Mouse (Mus musculus): ENCODE measurements around the gene Cbx7. TPM values are rescaled to one million over a fixed set of nuclear protein-coding genes. Genes with fewer than 3 reads are reported as not detected.

Gene Cbx7
- total and polyA plus RNA-seq, 2 experiments: 4.0 to 10.1 TPM

- TF ChIP-seq CTCF (IDR thresholded peaks at IDR 0.05; ENCODE audit: low read depth, low read length) (no peak), POLR2A (IDR thresholded peaks at IDR 0.05; ENCODE audit: extremely low read depth, insufficient read depth, low read length) (no peak)
- H3K27me3 ChIP-seq (ENCODE audit: control insufficient read depth, insufficient read depth, low read length): no peaks in the 10 kb centered on the region
- H3K27ac ChIP-seq (replicated peaks; ENCODE audit: insufficient read depth, low read depth, low read length): no peak overlapping the region
- H3K4me1 ChIP-seq (ENCODE audit: control insufficient read depth, insufficient read depth, low read length): no peaks in the 10 kb centered on the region
- no peaks in the 10 kb centered on the region for H3K79me2 ChIP-seq (ENCODE audit: control insufficient read depth, insufficient read depth, low read length)
- H3K9ac ChIP-seq (ENCODE audit: low read depth, low read length): no peak overlapping the region
- H3K36me3 ChIP-seq (ENCODE audit: control insufficient read depth, insufficient read depth, low read length): no peaks in the 10 kb centered on the region
- DNase-seq (ENCODE audit: extremely low read depth, low read depth, low spot score): no peak
- no peak overlapping the region for H3K4me3 ChIP-seq (ENCODE audit: insufficient read depth, low read depth, low read length)
- 92% methylated on average over 18 of the region's 18 CpGs for WGBS
These were observed 8.3 kb downstream of the Cbx7 start for GRCm38 (mm10) chr15:79962661-79963060.

- H3K36me3 ChIP-seq (ENCODE audit: control insufficient read depth, insufficient read depth, low read length): no peaks in the 10 kb centered on the region
- H3K27ac ChIP-seq (replicated peaks; ENCODE audit: insufficient read depth, low read depth, low read length): no peak overlapping the region
- no peaks in the 10 kb centered on the region for H3K79me2 ChIP-seq (ENCODE audit: control insufficient read depth, insufficient read depth, low read length)
- H3K27me3 ChIP-seq (ENCODE audit: control insufficient read depth, insufficient read depth, low read length): no peaks in the 10 kb centered on the region
- H3K4me1 ChIP-seq (ENCODE audit: control insufficient read depth, insufficient read depth, low read length): no peaks in the 10 kb centered on the region
- H3K4me3 ChIP-seq (ENCODE audit: insufficient read depth, low read depth, low read length): no peak overlapping the region
- H3K9ac ChIP-seq (ENCODE audit: low read depth, low read length): no peak overlapping the region
- DNase-seq (ENCODE audit: extremely low read depth, low read depth, low spot score): no peak
- no peak for TF ChIP-seq POLR2A (IDR thresholded peaks at IDR 0.05; ENCODE audit: extremely low read depth, insufficient read depth, low read length)
- no peak for TF ChIP-seq CTCF (IDR thresholded peaks at IDR 0.05; ENCODE audit: low read depth, low read length)
- 82% methylated on average over 9 of the region's 9 CpGs for WGBS
These were observed 9.5 kb downstream of the Cbx7 start for GRCm38 (mm10) chr15:79961366-79961921.

GRCm38 (mm10) chr15:79958418-79958817 lies 12.5 kb downstream of the Cbx7 start:
- Histone ChIP-seq H3K27me3 (ENCODE audit: control insufficient read depth, insufficient read depth, low read length) (no peaks in the 10 kb centered on the region), H3K4me3 (ENCODE audit: insufficient read depth, low read depth, low read length) (no peak overlapping the region), H3K27ac (replicated peaks; ENCODE audit: insufficient read depth, low read depth, low read length) (no peak overlapping the region), H3K79me2 (ENCODE audit: control insufficient read depth, insufficient read depth, low read length) (no peaks in the 10 kb centered on the region), H3K36me3 (ENCODE audit: control insufficient read depth, insufficient read depth, low read length) (no peaks in the 10 kb centered on the region), H3K9ac (ENCODE audit: low read depth, low read length) (no peak overlapping the region), H3K4me1 (ENCODE audit: control insufficient read depth, insufficient read depth, low read length) (no peaks in the 10 kb centered on the region)
- TF ChIP-seq POLR2A (IDR thresholded peaks at IDR 0.05; ENCODE audit: extremely low read depth, insufficient read depth, low read length) (no peak), CTCF (IDR thresholded peaks at IDR 0.05; ENCODE audit: low read depth, low read length) (no peak)
- no peak for DNase-seq (ENCODE audit: extremely low read depth, low read depth, low spot score)
- WGBS: 82% methylated on average over 3 of the region's 3 CpGs

GRCm38 (mm10) chr15:79956559-79956958 lies 14.4 kb downstream of the Cbx7 start:
- Histone ChIP-seq H3K36me3 (ENCODE audit: control insufficient read depth, insufficient read depth, low read length) (no peaks in the 10 kb centered on the region), H3K4me1 (ENCODE audit: control insufficient read depth, insufficient read depth, low read length) (no peaks in the 10 kb centered on the region), H3K9ac (ENCODE audit: low read depth, low read length) (no peak overlapping the region), H3K27me3 (ENCODE audit: control insufficient read depth, insufficient read depth, low read length) (no peaks in the 10 kb centered on the region), H3K4me3 (ENCODE audit: insufficient read depth, low read depth, low read length) (no peak overlapping the region), H3K79me2 (ENCODE audit: control insufficient read depth, insufficient read depth, low read length) (no peaks in the 10 kb centered on the region), H3K27ac (replicated peaks; ENCODE audit: insufficient read depth, low read depth, low read length) (no peak overlapping the region)
- no peak for DNase-seq (ENCODE audit: extremely low read depth, low read depth, low spot score)
- WGBS: 36% methylated on average over 8 of the region's 8 CpGs
- TF ChIP-seq CTCF (IDR thresholded peaks at IDR 0.05; ENCODE audit: low read depth, low read length): no peak
- no peak for TF ChIP-seq POLR2A (IDR thresholded peaks at IDR 0.05; ENCODE audit: extremely low read depth, insufficient read depth, low read length)

- H3K36me3 ChIP-seq (ENCODE audit: control insufficient read depth, insufficient read depth, low read length): no peaks in the 10 kb centered on the region
- H3K27me3 ChIP-seq (ENCODE audit: control insufficient read depth, insufficient read depth, low read length): no peaks in the 10 kb centered on the region; the same call in 1 of the 2 replicates
- WGBS: 77% methylated on average over 7 of the region's 7 CpGs
- H3K9ac ChIP-seq (ENCODE audit: low read depth, low read length): no peak overlapping the region
- TF ChIP-seq CTCF (IDR thresholded peaks at IDR 0.05; ENCODE audit: low read depth, low read length): no peak
- TF ChIP-seq POLR2A (IDR thresholded peaks at IDR 0.05; ENCODE audit: extremely low read depth, insufficient read depth, low read length): no peak
- no peak overlapping the region for H3K4me3 ChIP-seq (ENCODE audit: insufficient read depth, low read depth, low read length)
- DNase-seq (ENCODE audit: extremely low read depth, low read depth, low spot score): no peak
- no peaks in the 10 kb centered on the region for H3K79me2 ChIP-seq (ENCODE audit: control insufficient read depth, insufficient read depth, low read length)
- no peak overlapping the region for H3K27ac ChIP-seq (replicated peaks; ENCODE audit: insufficient read depth, low read depth, low read length)
- 0 out of 2 replicates have a peak, but pooled peaks cover 2% of the 10 kb centered on the region for H3K4me1 ChIP-seq (ENCODE audit: control insufficient read depth, insufficient read depth, low read length)
These were observed 17.4 kb downstream of the Cbx7 start for GRCm38 (mm10) chr15:79953470-79953869.

GRCm38 (mm10) chr15:79952504-79953231 lies 18.3 kb downstream of the Cbx7 start:
- H3K9ac ChIP-seq (ENCODE audit: low read depth, low read length): no peak overlapping the region
- H3K4me3 ChIP-seq (ENCODE audit: insufficient read depth, low read depth, low read length): no peak overlapping the region
- H3K79me2 ChIP-seq (ENCODE audit: control insufficient read depth, insufficient read depth, low read length): no peaks in the 10 kb centered on the region
- WGBS: 44% methylated on average over 11 of the region's 11 CpGs
- H3K27me3 ChIP-seq (ENCODE audit: control insufficient read depth, insufficient read depth, low read length): no peaks in the 10 kb centered on the region; the same call in 1 of the 2 replicates
- DNase-seq (ENCODE audit: extremely low read depth, low read depth, low spot score): no peak
- peak overlapping the region; percentile 38 for H3K27ac ChIP-seq (replicated peaks; ENCODE audit: insufficient read depth, low read depth, low read length)
- no peaks in the 10 kb centered on the region for H3K36me3 ChIP-seq (ENCODE audit: control insufficient read depth, insufficient read depth, low read length)
- TF ChIP-seq CTCF (IDR thresholded peaks at IDR 0.05; ENCODE audit: low read depth, low read length) (no peak), POLR2A (IDR thresholded peaks at IDR 0.05; ENCODE audit: extremely low read depth, insufficient read depth, low read length) (no peak)
- 0 out of 2 replicates have a peak, but pooled peaks cover 2% of the 10 kb centered on the region for H3K4me1 ChIP-seq (ENCODE audit: control insufficient read depth, insufficient read depth, low read length)
